Mouse (Mus musculus) R1 (cell line): ENCODE results near the gene Slc22a20.

Experiments
- DNase-seq: peaks from one replicate; pipeline ENCODE4 v3.0.0-alpha.2; 2018; ENCODE audit warnings: low read depth, low spot score

Gene Slc22a20

GRCm38 (mm10) chr19:5952071-5952691 is 33.8 kb downstream of the Slc22a20 start:
- DNase-seq: peak; percentile 74

- no peak for DNase-seq
Observed at GRCm38 (mm10) chr19:5951631-5952030, 34.3 kb downstream of the Slc22a20 start.

GRCm38 (mm10) chr19:5950218-5950617 is 35.7 kb downstream of the Slc22a20 start:
- no peak for DNase-seq

- DNase-seq: no peak
Observed at GRCm38 (mm10) chr19:5945891-5946290, 40.1 kb downstream of the Slc22a20 start.

GRCm38 (mm10) chr19:5945027-5945426 is 40.9 kb downstream of the Slc22a20 start:
- DNase-seq: peak; percentile 50

- no peak for DNase-seq
Observed at GRCm38 (mm10) chr19:5944145-5944544, 41.8 kb downstream of the Slc22a20 start.

GRCm38 (mm10) chr19:5943404-5943803 is 42.5 kb downstream of the Slc22a20 start:
- DNase-seq: no peak

- no peak for DNase-seq
Observed at GRCm38 (mm10) chr19:5942581-5942980, 43.4 kb downstream of the Slc22a20 start.

- DNase-seq: no peak
Observed at GRCm38 (mm10) chr19:5940656-5941055, 45.3 kb downstream of the Slc22a20 start.

- no peak for DNase-seq
Observed at GRCm38 (mm10) chr19:5940173-5940572, 45.8 kb downstream of the Slc22a20 start.

GRCm38 (mm10) chr19:5939715-5940114 is 46.2 kb downstream of the Slc22a20 start:
- no peak for DNase-seq

GRCm38 (mm10) chr19:5938516-5938915 is 47.4 kb downstream of the Slc22a20 start:
- no peak for DNase-seq

- peak; percentile 68 for DNase-seq
Observed at GRCm38 (mm10) chr19:5937836-5938406, 48.0 kb downstream of the Slc22a20 start.

GRCm38 (mm10) chr19:5937095-5937835 is 48.7 kb downstream of the Slc22a20 start:
- peak; percentile 54 for DNase-seq

GRCm38 (mm10) chr19:5935691-5936090 is 50.3 kb downstream of the Slc22a20 start:
- no peak for DNase-seq

GRCm38 (mm10) chr19:5935266-5935665 is 50.7 kb downstream of the Slc22a20 start:
- no peak for DNase-seq

- DNase-seq: no peak
Observed at GRCm38 (mm10) chr19:5929634-5930596, 56.0 kb downstream of the Slc22a20 start.

- DNase-seq: no peak
Observed at GRCm38 (mm10) chr19:5928546-5928945, 57.4 kb downstream of the Slc22a20 start.

GRCm38 (mm10) chr19:5928104-5928503 is 57.8 kb downstream of the Slc22a20 start:
- DNase-seq: no peak

- DNase-seq: no peak
Observed at GRCm38 (mm10) chr19:5927532-5927931, 58.4 kb downstream of the Slc22a20 start.

GRCm38 (mm10) chr19:5927026-5927425 is 58.9 kb downstream of the Slc22a20 start:
- no peak for DNase-seq
